Mouse (Mus musculus): ENCODE data around the gene St3gal5. TPM values are rescaled to one million over a fixed set of nuclear protein-coding genes. Genes with fewer than 3 reads are reported as not detected.

St3gal5 gene
- polyA plus RNA-seq (2014; fragmentation: Nextera tagmentation; extraction: Ambion mirVana), result 44.4 and 48.2 TPM in 2 replicates

GRCm38 (mm10) chr6:72097181-72097995 lies at the start of gene St3gal5:
Gene St3gal5, plus strand, starts transcription at chr6:72097592.
- no peaks in the 10 kb centered on the region for H3K9me3 ChIP-seq (ENCODE audit: control insufficient read depth, low read length)
- peak; percentile 95 for ATAC-seq (ENCODE audit: insufficient number of reproducible peaks, insufficient read depth, low FRiP score, low read depth)
- H3K27me3 ChIP-seq (ENCODE audit: control insufficient read depth, insufficient read depth, low read length), result no peaks in the 10 kb centered on the region
- H3K4me1 ChIP-seq (ENCODE audit: control insufficient read depth in 2 of 2, insufficient read depth in 2 of 2, low read length in 2 of 2), result peaks cover 25 to 47% of the 10 kb centered on the region in 2 experiments
- peak within 1 kb of the TSS; percentile 91 for H3K9ac ChIP-seq (ENCODE audit: low read length)
- peak within 1 kb of the TSS; percentile 73 to 86 for H3K4me3 ChIP-seq (ENCODE audit: control insufficient read depth in 1 of 2, insufficient read depth in 1 of 2, low read depth in 1 of 2, low read length in 2 of 2)
- under 1% methylated on average over 77 of the region's 81 CpGs for WGBS
- H3K27ac ChIP-seq (replicated peaks in 1 of 2; ENCODE audit: control insufficient read depth in 1 of 2, insufficient read depth in 1 of 2, low read depth in 2 of 2, low read length in 2 of 2), result peak within 1 kb of the TSS; percentile 75 to 84
- H3K36me3 ChIP-seq (ENCODE audit: control insufficient read depth, insufficient read depth, low read length), result no peaks in the 10 kb centered on the region
- peak within 1 kb of the TSS; percentile 98 for H3K4me2 ChIP-seq (ENCODE audit: low read length)

GRCm38 (mm10) chr6:72048643-72049042 lies 48.7 kb upstream of the St3gal5 start:
- Histone ChIP-seq H3K27ac (replicated peaks in 1 of 2; ENCODE audit: control insufficient read depth in 1 of 2, insufficient read depth in 1 of 2, low read depth in 2 of 2, low read length in 2 of 2) (no peak overlapping the region), H3K4me1 (ENCODE audit: control insufficient read depth in 2 of 2, insufficient read depth in 2 of 2, low read length in 2 of 2) (peaks cover 3 to 7% of the 10 kb centered on the region in 2 experiments), H3K9ac (ENCODE audit: low read length) (no peak overlapping the region), H3K27me3 (ENCODE audit: control insufficient read depth, insufficient read depth, low read length) (no peaks in the 10 kb centered on the region), H3K9me3 (ENCODE audit: control insufficient read depth, low read length) (no peaks in the 10 kb centered on the region), H3K4me2 (ENCODE audit: low read length) (no peak overlapping the region), H3K4me3 (ENCODE audit: control insufficient read depth in 1 of 2, insufficient read depth in 1 of 2, low read depth in 1 of 2, low read length in 2 of 2) (no peak overlapping the region), H3K36me3 (ENCODE audit: control insufficient read depth, insufficient read depth, low read length) (no peaks in the 10 kb centered on the region)
- WGBS, result 86% methylated on average over 5 of the region's 5 CpGs
- ATAC-seq (ENCODE audit: insufficient number of reproducible peaks, insufficient read depth, low FRiP score, low read depth), result no peak

- Histone ChIP-seq H3K9me3 (ENCODE audit: control insufficient read depth, low read length) (no peaks in the 10 kb centered on the region), H3K4me3 (ENCODE audit: control insufficient read depth in 1 of 2, insufficient read depth in 1 of 2, low read depth in 1 of 2, low read length in 2 of 2) (no peak overlapping the region), H3K36me3 (ENCODE audit: control insufficient read depth, insufficient read depth, low read length) (no peaks in the 10 kb centered on the region), H3K27ac (replicated peaks in 1 of 2; ENCODE audit: control insufficient read depth in 1 of 2, insufficient read depth in 1 of 2, low read depth in 2 of 2, low read length in 2 of 2) (0 out of 4 replicates have a peak overlapping the region, but pooled peaks of 1 of the 2 experiments have one; percentile 2), H3K4me1 (ENCODE audit: control insufficient read depth in 2 of 2, insufficient read depth in 2 of 2, low read length in 2 of 2) (peaks cover 3 to 7% of the 10 kb centered on the region in 2 experiments), H3K4me2 (ENCODE audit: low read length) (no peak overlapping the region), H3K27me3 (ENCODE audit: control insufficient read depth, insufficient read depth, low read length) (no peaks in the 10 kb centered on the region), H3K9ac (ENCODE audit: low read length) (no peak overlapping the region)
- WGBS, result 48% methylated on average over 6 of the region's 6 CpGs
- no peak for ATAC-seq (ENCODE audit: insufficient number of reproducible peaks, insufficient read depth, low FRiP score, low read depth)
Observed at GRCm38 (mm10) chr6:72049941-72050340, 47.5 kb upstream of the St3gal5 start.

- Histone ChIP-seq H3K27me3 (ENCODE audit: control insufficient read depth, insufficient read depth, low read length) (no peaks in the 10 kb centered on the region), H3K27ac (replicated peaks in 1 of 2; ENCODE audit: control insufficient read depth in 1 of 2, insufficient read depth in 1 of 2, low read depth in 2 of 2, low read length in 2 of 2) (0 out of 4 replicates have a peak overlapping the region, but pooled peaks of 1 of the 2 experiments have one; percentile 41), H3K4me3 (ENCODE audit: control insufficient read depth in 1 of 2, insufficient read depth in 1 of 2, low read depth in 1 of 2, low read length in 2 of 2) (no peak overlapping the region), H3K9me3 (ENCODE audit: control insufficient read depth, low read length) (no peaks in the 10 kb centered on the region), H3K9ac (ENCODE audit: low read length) (no peak overlapping the region), H3K36me3 (ENCODE audit: control insufficient read depth, insufficient read depth, low read length) (no peaks in the 10 kb centered on the region), H3K4me1 (ENCODE audit: control insufficient read depth in 2 of 2, insufficient read depth in 2 of 2, low read length in 2 of 2) (peaks cover 3 to 7% of the 10 kb centered on the region in 2 experiments), H3K4me2 (ENCODE audit: low read length) (peak overlapping the region; percentile 25; the same call in 1 of the 2 replicates)
- no peak for ATAC-seq (ENCODE audit: insufficient number of reproducible peaks, insufficient read depth, low FRiP score, low read depth)
- 42% methylated on average over 7 of the region's 7 CpGs for WGBS
Observed at GRCm38 (mm10) chr6:72050827-72051226, 46.6 kb upstream of the St3gal5 start.

- Histone ChIP-seq H3K27ac (replicated peaks in 1 of 2; ENCODE audit: control insufficient read depth in 1 of 2, insufficient read depth in 1 of 2, low read depth in 2 of 2, low read length in 2 of 2) (no peak overlapping the region; a peak in 1 of 4 replicates), H3K9ac (ENCODE audit: low read length) (no peak overlapping the region), H3K4me2 (ENCODE audit: low read length) (no peak overlapping the region), H3K4me1 (ENCODE audit: control insufficient read depth in 2 of 2, insufficient read depth in 2 of 2, low read length in 2 of 2) (peaks cover 3 to 7% of the 10 kb centered on the region in 2 experiments), H3K4me3 (ENCODE audit: control insufficient read depth in 1 of 2, insufficient read depth in 1 of 2, low read depth in 1 of 2, low read length in 2 of 2) (no peak overlapping the region), H3K27me3 (ENCODE audit: control insufficient read depth, insufficient read depth, low read length) (no peaks in the 10 kb centered on the region), H3K9me3 (ENCODE audit: control insufficient read depth, low read length) (no peaks in the 10 kb centered on the region), H3K36me3 (ENCODE audit: control insufficient read depth, insufficient read depth, low read length) (no peaks in the 10 kb centered on the region)
- 69% methylated on average over 2 of the region's 2 CpGs for WGBS
- no peak for ATAC-seq (ENCODE audit: insufficient number of reproducible peaks, insufficient read depth, low FRiP score, low read depth)
Observed at GRCm38 (mm10) chr6:72051247-72051646, 46.1 kb upstream of the St3gal5 start.

GRCm38 (mm10) chr6:72051757-72052156 lies 45.6 kb upstream of the St3gal5 start:
- H3K9me3 ChIP-seq (ENCODE audit: control insufficient read depth, low read length), result no peaks in the 10 kb centered on the region
- no peak overlapping the region for H3K9ac ChIP-seq (ENCODE audit: low read length)
- ATAC-seq (ENCODE audit: insufficient number of reproducible peaks, insufficient read depth, low FRiP score, low read depth), result no peak
- no peak overlapping the region for H3K4me2 ChIP-seq (ENCODE audit: low read length)
- H3K27me3 ChIP-seq (ENCODE audit: control insufficient read depth, insufficient read depth, low read length), result no peaks in the 10 kb centered on the region
- no peaks in the 10 kb centered on the region for H3K36me3 ChIP-seq (ENCODE audit: control insufficient read depth, insufficient read depth, low read length)
- no peak overlapping the region for H3K4me3 ChIP-seq (ENCODE audit: control insufficient read depth in 1 of 2, insufficient read depth in 1 of 2, low read depth in 1 of 2, low read length in 2 of 2)
- WGBS, result 57% methylated on average over 6 of the region's 6 CpGs
- no peak overlapping the region for H3K27ac ChIP-seq (replicated peaks in 1 of 2; ENCODE audit: control insufficient read depth in 1 of 2, insufficient read depth in 1 of 2, low read depth in 2 of 2, low read length in 2 of 2)
- H3K4me1 ChIP-seq (ENCODE audit: control insufficient read depth in 2 of 2, insufficient read depth in 2 of 2, low read length in 2 of 2), result peaks cover 3 to 7% of the 10 kb centered on the region in 2 experiments

GRCm38 (mm10) chr6:72056548-72056947 lies 40.8 kb upstream of the St3gal5 start:
- no peaks in the 10 kb centered on the region for H3K9me3 ChIP-seq (ENCODE audit: control insufficient read depth, low read length)
- no peak overlapping the region for H3K9ac ChIP-seq (ENCODE audit: low read length)
- H3K27ac ChIP-seq (replicated peaks in 1 of 2; ENCODE audit: control insufficient read depth in 1 of 2, insufficient read depth in 1 of 2, low read depth in 2 of 2, low read length in 2 of 2), result no peak overlapping the region
- no peaks in the 10 kb centered on the region for H3K27me3 ChIP-seq (ENCODE audit: control insufficient read depth, insufficient read depth, low read length)
- no peak overlapping the region for H3K4me3 ChIP-seq (ENCODE audit: control insufficient read depth in 1 of 2, insufficient read depth in 1 of 2, low read depth in 1 of 2, low read length in 2 of 2)
- H3K36me3 ChIP-seq (ENCODE audit: control insufficient read depth, insufficient read depth, low read length), result no peaks in the 10 kb centered on the region
- no peak for ATAC-seq (ENCODE audit: insufficient number of reproducible peaks, insufficient read depth, low FRiP score, low read depth)
- 79% methylated on average over 2 of the region's 2 CpGs for WGBS
- H3K4me1 ChIP-seq (ENCODE audit: control insufficient read depth in 2 of 2, insufficient read depth in 2 of 2, low read length in 2 of 2), result peaks cover 0 to 3% of the 10 kb centered on the region in 2 experiments; a peak in 1 of 4 replicates
- H3K4me2 ChIP-seq (ENCODE audit: low read length), result no peak overlapping the region

All from heart, embryonic 14.5 days (tissue).